Mouse (Mus musculus): ENCODE measurements around the gene S1pr2. TPM values are rescaled to one million over a fixed set of nuclear protein-coding genes. Genes with fewer than 3 reads are reported as not detected.
"Not testable (repeated sequence)": the region's sequence is repeated elsewhere in the genome, so short reads cannot be mapped to it uniquely, and the experiment has no call there.

Gene S1pr2
- polyA plus RNA-seq, 2 experiments = 28.3 to 59.9 TPM

DNA sequence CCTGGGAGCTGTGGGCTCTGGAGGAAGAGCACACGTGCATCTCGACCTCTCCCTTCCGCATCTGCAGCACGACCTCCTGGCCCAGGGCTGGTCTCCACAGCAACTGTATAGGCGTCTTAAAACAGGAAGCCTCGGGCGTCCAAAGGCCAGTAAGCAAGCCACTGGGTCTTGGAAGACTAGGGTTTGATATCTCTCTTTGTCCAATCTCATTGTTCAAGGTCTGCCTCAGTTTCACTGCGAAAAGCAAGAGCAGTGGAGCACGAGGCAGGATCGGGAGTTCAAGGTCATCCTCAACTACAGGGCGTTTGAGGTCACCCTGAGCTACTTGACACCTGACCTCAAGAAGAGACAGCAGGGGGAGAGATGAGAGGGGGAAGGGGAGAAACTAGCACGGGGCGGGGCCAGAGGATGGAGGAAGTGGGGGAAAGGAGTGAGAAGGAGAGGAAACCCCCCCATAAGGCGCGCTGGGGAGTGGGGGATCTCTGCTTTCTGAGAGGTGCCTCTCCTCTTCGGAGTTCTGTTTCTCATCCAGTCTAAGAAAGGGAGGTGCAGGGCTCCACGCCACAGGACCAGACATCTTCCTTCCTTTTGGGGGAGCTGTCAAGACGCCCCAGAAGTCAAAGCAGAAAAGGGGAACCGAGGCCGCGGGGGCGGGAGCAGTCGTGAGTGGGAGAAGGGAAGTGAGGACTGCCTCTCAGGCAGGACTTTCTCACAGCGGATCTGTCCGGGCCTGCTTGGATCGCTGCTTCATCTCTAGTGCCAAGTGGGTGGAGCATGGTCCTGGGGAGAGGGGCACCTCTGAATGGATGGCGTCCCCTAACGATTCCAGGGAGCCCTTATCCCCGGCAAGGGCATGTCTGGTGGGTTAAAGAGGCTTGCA is 38.4 kb upstream of the S1pr2 start:
- Histone ChIP-seq H3K9me3 (ENCODE audit: control insufficient read depth, low read length) (no peaks in the 10 kb centered on the region), H3K4me2 (replicated peaks; ENCODE audit: low read depth, low read length, severe bottlenecking) (peak overlapping the region; percentile 65), H3K4me1 (ENCODE audit: control insufficient read depth, insufficient read depth, low read length) (0 out of 2 replicates have a peak, but pooled peaks cover 8% of the 10 kb centered on the region), H3K36me3 (ENCODE audit: control insufficient read depth, insufficient read depth, low read length) (no peaks in the 10 kb centered on the region), H3K4me3 (replicated peaks; ENCODE audit: low read length) (peak overlapping the region; percentile 41), H3K27ac (replicated peaks; ENCODE audit: low read depth, low read length) (no peak overlapping the region), H3K27me3 (ENCODE audit: control insufficient read depth, insufficient read depth, low read length) (peaks cover 33% of the 10 kb centered on the region), H3K9ac (ENCODE audit: low read depth, low read length, severe bottlenecking) (peak overlapping the region; percentile 48)
- peak; percentile 44; the same call in 1 of the 2 replicates for ATAC-seq (ENCODE audit: low FRiP score, low read depth)
- WGBS = 4% methylated on average over 29 of the region's 29 CpGs
- TF ChIP-seq POLR2A (IDR thresholded peaks at IDR 0.05; ENCODE audit: borderline replicate concordance, extremely low read depth, insufficient read depth, insufficient read length) = no peak
- no peak for DNase-seq (ENCODE audit: low spot score)

DNA sequence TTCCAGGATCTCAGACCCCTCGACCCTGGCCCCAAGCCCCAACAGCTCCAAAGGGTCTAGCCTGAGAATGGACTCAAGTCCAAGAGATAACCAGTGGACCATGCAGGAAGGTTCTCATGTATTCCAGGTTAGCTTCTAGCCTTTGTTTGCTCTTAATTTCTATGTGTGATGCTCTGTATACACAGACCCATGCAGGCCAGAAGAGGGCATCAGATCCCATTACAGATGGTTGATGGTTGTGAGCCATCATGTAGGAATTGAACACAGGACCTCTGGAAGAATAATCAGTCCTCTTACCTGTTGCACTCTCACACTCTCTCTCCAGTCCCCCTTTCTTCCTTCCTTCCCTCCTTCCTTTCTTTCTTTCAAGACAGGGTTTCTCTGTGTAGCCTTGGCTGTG is 35.8 kb upstream of the S1pr2 start:
- H3K4me1 ChIP-seq (ENCODE audit: control insufficient read depth, insufficient read depth, low read length) = 0 out of 2 replicates have a peak, but pooled peaks cover 8% of the 10 kb centered on the region
- no peaks in the 10 kb centered on the region for H3K9me3 ChIP-seq (ENCODE audit: control insufficient read depth, low read length)
- H3K36me3 ChIP-seq (ENCODE audit: control insufficient read depth, insufficient read depth, low read length) = peaks cover 18% of the 10 kb centered on the region
- WGBS = 62% methylated on average over 1 of the region's 1 CpGs
- no peak overlapping the region for H3K27ac ChIP-seq (replicated peaks; ENCODE audit: low read depth, low read length)
- no peak overlapping the region for H3K4me2 ChIP-seq (replicated peaks; ENCODE audit: low read depth, low read length, severe bottlenecking)
- DNase-seq (ENCODE audit: low spot score) (no peak), ATAC-seq (ENCODE audit: low FRiP score, low read depth) (no peak)
- TF ChIP-seq POLR2A (IDR thresholded peaks at IDR 0.05; ENCODE audit: borderline replicate concordance, extremely low read depth, insufficient read depth, insufficient read length) = no peak
- H3K27me3 ChIP-seq (ENCODE audit: control insufficient read depth, insufficient read depth, low read length) = peaks cover 29% of the 10 kb centered on the region
- no peak overlapping the region for H3K4me3 ChIP-seq (replicated peaks; ENCODE audit: low read length)
- no peak overlapping the region for H3K9ac ChIP-seq (ENCODE audit: low read depth, low read length, severe bottlenecking)

DNA sequence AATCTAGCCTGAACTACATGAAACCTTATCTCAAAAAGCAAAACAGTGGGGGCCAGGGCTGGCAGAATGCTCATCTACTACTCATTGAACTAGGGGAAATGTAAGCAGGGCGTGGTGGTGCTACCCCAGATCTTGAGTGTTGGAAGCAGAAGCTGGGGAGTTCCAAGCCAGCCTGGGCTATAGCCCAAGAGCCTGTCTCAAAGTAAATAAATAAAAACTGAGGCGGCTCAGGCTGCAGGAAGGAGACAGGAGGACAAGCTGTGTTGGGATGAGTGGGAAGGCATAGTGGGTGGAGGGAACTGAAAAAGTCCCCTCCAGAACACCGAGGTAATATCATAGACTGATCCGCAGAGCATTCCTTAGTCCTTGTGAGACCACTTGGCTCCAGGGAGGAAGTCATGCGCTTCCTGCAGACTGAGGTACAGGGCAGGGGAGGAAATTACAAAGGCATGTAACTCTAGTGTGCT is 35.3 kb upstream of the S1pr2 start:
- Histone ChIP-seq H3K4me3 (replicated peaks; ENCODE audit: low read length) (no peak overlapping the region), H3K27me3 (ENCODE audit: control insufficient read depth, insufficient read depth, low read length) (peaks cover 24% of the 10 kb centered on the region), H3K4me1 (ENCODE audit: control insufficient read depth, insufficient read depth, low read length) (0 out of 2 replicates have a peak, but pooled peaks cover 8% of the 10 kb centered on the region), H3K9ac (ENCODE audit: low read depth, low read length, severe bottlenecking) (no peak overlapping the region), H3K4me2 (replicated peaks; ENCODE audit: low read depth, low read length, severe bottlenecking) (no peak overlapping the region), H3K36me3 (ENCODE audit: control insufficient read depth, insufficient read depth, low read length) (peaks cover 22% of the 10 kb centered on the region), H3K9me3 (ENCODE audit: control insufficient read depth, low read length) (no peaks in the 10 kb centered on the region), H3K27ac (replicated peaks; ENCODE audit: low read depth, low read length) (no peak overlapping the region)
- DNase-seq (ENCODE audit: low spot score) (no peak), ATAC-seq (ENCODE audit: low FRiP score, low read depth) (no peak)
- no peak for TF ChIP-seq POLR2A (IDR thresholded peaks at IDR 0.05; ENCODE audit: borderline replicate concordance, extremely low read depth, insufficient read depth, insufficient read length)
- 57% methylated on average over 5 of the region's 5 CpGs for WGBS

DNA sequence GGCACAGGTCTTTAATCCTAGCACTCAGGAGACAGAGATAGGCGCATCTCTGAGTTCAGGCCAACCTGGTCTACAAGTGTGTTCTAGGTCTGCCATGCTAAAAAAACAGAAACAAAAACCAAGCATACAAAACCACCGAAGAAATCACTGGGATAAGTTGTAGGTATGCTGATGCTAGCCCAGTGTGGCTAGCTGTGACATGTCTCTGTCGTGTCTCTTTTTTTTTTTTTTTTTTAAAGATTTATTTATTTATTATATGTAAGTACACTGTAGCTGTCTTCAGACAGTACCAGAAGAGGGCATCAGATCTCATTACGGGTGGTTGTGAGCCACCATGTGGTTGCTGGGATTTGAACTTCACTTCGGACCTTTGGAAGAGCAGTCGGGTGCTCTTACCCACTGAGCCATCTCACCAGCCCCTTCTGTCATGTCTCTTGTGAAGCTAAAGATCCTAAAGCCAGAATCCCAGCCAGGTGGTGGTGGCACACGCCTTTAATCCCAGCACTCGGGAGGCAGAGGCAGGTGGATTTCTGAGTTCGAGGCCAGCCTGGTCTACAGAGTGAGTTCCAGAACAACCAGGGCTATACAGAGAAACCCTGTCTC is 34.5 kb upstream of the S1pr2 start:
- Histone ChIP-seq H3K27me3 (ENCODE audit: control insufficient read depth, insufficient read depth, low read length) (peaks cover 16% of the 10 kb centered on the region), H3K36me3 (ENCODE audit: control insufficient read depth, insufficient read depth, low read length) (peaks cover 25% of the 10 kb centered on the region)
- H3K9ac ChIP-seq (ENCODE audit: low read depth, low read length, severe bottlenecking); H3K27ac ChIP-seq (replicated peaks; ENCODE audit: low read depth, low read length); H3K4me1 ChIP-seq (ENCODE audit: control insufficient read depth, insufficient read depth, low read length); H3K9me3 ChIP-seq (ENCODE audit: control insufficient read depth, low read length); H3K4me3 ChIP-seq (replicated peaks; ENCODE audit: low read length); DNase-seq (ENCODE audit: low spot score); ATAC-seq (ENCODE audit: low FRiP score, low read depth); H3K4me2 ChIP-seq (replicated peaks; ENCODE audit: low read depth, low read length, severe bottlenecking): not testable (repeated sequence)
- WGBS = 68% methylated on average over 9 of the region's 9 CpGs

DNA sequence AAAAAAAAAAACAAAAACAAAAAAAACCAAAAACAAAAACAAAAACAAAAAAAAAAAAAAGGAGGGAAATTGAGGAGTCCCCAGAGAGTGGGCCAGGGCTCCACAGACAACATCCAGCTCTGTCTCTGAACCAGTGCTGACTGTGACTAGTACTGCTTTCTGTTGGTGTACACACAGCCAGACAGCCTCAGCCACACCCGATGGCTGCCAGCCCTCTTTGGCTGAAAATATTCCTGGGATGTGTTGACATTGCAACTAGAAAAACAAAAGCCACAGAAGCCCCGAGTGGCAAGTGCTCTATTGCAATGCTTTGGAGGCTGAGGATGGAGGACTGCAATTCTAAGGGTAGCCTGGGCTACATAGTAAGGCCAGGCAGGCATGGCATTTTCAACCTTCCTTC is 33.8 kb upstream of the S1pr2 start:
- 0 out of 2 replicates have a peak, but pooled peaks cover 7% of the 10 kb centered on the region for H3K4me1 ChIP-seq (ENCODE audit: control insufficient read depth, insufficient read depth, low read length)
- H3K9ac ChIP-seq (ENCODE audit: low read depth, low read length, severe bottlenecking) = no peak overlapping the region
- no peak overlapping the region for H3K27ac ChIP-seq (replicated peaks; ENCODE audit: low read depth, low read length)
- no peak for DNase-seq (ENCODE audit: low spot score)
- 79% methylated on average over 2 of the region's 2 CpGs for WGBS
- no peaks in the 10 kb centered on the region for H3K9me3 ChIP-seq (ENCODE audit: control insufficient read depth, low read length)
- H3K4me2 ChIP-seq (replicated peaks; ENCODE audit: low read depth, low read length, severe bottlenecking) = no peak overlapping the region
- peaks cover 9% of the 10 kb centered on the region for H3K27me3 ChIP-seq (ENCODE audit: control insufficient read depth, insufficient read depth, low read length)
- no peak overlapping the region for H3K4me3 ChIP-seq (replicated peaks; ENCODE audit: low read length)
- no peak for ATAC-seq (ENCODE audit: low FRiP score, low read depth)
- peaks cover 29% of the 10 kb centered on the region for H3K36me3 ChIP-seq (ENCODE audit: control insufficient read depth, insufficient read depth, low read length)
- TF ChIP-seq POLR2A (IDR thresholded peaks at IDR 0.05; ENCODE audit: borderline replicate concordance, extremely low read depth, insufficient read depth, insufficient read length) = no peak
